Mouse (Mus musculus): ENCODE measurements around the gene Wdr54.

The Wdr54 gene

DNA sequence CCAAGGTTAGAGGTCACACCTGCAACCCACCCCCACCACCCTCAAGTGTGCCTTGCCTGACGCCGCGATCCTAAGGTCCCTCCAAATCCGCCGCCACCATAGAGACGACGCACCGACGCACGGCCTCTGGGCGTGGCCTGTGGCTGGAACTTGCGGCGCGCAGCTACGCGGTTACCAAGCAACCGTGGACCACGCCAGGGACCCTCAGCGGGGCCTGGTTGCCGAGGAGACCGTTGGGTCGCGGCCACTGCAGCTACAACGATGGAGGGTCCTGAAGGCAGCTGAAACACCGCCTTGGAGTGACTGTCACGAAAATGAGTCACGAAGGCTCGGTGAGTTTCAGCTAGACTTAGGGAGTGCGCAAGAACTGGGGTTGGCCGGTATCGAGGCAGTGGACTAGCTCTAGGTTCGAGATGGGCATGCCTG lies at the start of gene Wdr54, which contains the start of gene 1700003E16Rik:
Gene Wdr54, minus strand, starts transcription at position 139 of the 426 bp plus-strand sequence.
Gene 1700003E16Rik, plus strand, starts transcription at position 146 of the 426 bp plus-strand sequence.
- DNase-seq (ENCODE audit: low spot score): no peak

DNA sequence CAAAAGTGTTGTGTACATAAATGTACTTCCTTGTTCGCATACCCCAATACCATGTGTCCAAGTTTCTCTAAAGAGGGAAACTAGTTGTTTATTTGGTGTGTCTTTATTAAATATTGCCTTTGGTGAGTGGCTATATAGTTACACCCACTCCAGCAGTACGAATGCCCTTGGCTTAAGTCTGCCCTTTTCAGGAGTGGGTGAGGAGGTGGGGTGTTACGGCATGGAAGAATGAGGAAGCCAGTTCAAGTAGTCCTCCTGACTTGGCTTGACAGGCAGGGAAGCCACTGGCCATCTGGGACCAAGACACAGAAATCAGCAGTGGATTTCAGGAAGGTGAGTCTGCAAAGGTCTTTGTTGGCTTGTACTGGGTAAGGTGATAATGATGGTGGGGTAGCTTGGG lies 49.7 kb upstream of the Wdr54 start:
- DNase-seq (ENCODE audit: low spot score): no peak

GRCm38 (mm10) chr6:83203320-83203719 lies 47.1 kb upstream of the Wdr54 start:
- no peak for DNase-seq (ENCODE audit: low spot score)

DNA sequence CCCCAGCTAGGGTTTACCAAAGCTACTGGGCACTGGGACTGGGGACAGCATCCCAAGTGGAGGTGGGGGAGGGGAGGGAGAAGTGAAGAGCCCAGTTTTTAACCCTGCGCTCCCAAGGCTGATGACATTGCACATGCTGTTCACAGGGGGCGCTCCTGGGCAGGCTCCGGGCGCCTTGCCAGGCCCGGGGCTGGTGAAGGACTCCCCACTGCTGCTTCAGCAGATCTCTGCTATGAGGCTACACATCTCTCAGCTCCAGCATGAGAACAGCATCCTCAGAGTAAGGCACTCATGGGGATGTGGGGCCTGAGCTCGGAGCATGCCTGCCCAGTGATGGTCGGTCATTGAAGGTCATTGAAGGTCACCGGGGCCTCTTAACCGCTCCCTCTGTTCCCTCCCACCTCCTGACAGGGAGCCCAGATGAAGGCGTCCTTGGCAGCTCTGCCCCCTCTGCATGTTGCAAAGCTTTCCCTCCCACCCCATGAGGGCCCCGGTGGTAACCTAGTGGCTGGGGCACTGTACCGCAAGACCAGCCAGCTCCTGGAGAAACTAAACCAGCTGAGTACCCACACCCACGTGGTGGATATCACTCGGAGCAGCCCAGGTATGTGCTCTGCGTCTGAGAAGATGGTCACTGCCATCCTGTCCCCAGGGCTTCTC lies 41.3 kb upstream of the Wdr54 start:
- no peak for DNase-seq (ENCODE audit: low spot score)

- no peak for DNase-seq (ENCODE audit: low spot score)
Measured at GRCm38 (mm10) chr6:83193571-83193970, 37.4 kb upstream of the Wdr54 start.

GRCm38 (mm10) chr6:83186946-83187345 lies 30.7 kb upstream of the Wdr54 start:
- no peak for DNase-seq (ENCODE audit: low spot score)

DNA sequence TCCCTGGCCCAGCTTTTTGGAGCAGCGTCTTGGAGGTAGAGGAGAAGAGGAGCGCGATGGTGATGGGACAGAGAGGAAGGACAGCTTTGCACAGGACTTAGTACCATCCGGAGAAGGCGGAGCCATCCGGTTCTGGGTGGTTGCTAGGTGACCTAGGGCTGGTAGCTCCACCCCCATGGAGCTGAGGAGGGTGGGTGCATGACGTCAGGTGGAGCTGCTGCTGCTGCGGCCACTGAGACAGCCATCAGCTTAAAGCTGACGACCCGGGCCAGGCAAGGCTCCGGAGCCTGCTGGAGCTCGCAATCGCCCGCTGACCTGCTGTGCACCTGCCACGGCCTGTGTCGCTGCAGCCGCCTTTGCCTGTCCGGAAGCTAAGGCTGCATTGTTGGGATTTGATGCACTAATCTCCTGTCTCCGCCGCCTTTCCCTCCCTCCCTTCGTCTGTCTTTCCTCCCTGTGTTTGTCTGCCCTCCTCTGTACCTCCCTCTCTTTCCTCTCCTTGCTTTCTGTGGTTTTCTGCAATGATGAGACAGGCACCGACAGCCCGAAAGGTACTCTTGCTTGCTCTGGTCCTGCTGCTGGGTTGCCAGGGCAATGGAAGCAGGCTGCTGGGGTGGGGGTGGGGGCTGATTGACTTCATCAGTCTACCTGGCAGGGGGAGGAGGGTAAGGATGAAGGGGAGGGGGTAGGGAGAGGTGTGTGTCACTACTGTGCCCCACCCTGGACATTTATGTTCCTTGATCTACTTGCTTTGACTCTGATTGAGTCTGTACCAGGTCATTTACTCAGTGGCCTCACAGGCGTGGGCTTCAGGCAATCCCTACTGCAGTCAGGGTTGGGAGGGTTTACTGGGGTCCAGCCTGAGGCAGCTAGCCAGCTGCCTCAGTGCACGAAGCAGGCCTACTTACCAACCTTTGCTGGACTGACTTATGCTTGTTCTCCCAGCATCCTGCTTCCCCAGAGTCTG lies 30.0 kb upstream of the Wdr54 start:
- DNase-seq (ENCODE audit: low spot score): peak; percentile 71

DNA sequence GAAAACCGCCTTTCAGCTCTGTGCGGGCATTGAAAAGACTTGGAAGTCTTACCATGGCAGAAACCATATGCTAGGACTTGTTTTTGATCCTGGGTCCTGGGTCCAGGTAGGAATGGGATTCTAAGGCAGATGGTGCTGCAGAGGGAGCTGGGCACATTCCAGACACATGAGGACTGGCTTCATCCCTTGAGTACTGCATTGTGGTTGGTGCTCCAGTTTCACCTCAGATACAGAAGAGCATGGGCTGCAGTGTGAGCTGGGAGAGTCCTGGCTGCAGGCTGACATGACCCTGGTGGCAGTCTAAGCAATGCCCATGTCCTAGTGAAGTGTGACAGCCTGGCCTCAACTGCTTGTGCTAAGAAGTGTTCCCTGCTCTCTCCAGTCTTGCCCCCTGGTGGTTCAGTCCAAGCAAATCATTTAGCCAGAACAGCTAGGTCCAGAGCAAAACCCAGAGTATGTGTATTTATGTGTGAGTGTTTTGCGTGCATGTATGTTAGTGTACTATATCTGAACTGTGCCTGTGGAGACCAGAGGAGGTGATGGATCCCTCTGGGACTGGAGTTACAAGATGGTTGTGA lies 28.8 kb upstream of the Wdr54 start:
- DNase-seq (ENCODE audit: low spot score): no peak

GRCm38 (mm10) chr6:83180605-83181004 lies 24.4 kb upstream of the Wdr54 start:
- DNase-seq (ENCODE audit: low spot score): no peak

DNA sequence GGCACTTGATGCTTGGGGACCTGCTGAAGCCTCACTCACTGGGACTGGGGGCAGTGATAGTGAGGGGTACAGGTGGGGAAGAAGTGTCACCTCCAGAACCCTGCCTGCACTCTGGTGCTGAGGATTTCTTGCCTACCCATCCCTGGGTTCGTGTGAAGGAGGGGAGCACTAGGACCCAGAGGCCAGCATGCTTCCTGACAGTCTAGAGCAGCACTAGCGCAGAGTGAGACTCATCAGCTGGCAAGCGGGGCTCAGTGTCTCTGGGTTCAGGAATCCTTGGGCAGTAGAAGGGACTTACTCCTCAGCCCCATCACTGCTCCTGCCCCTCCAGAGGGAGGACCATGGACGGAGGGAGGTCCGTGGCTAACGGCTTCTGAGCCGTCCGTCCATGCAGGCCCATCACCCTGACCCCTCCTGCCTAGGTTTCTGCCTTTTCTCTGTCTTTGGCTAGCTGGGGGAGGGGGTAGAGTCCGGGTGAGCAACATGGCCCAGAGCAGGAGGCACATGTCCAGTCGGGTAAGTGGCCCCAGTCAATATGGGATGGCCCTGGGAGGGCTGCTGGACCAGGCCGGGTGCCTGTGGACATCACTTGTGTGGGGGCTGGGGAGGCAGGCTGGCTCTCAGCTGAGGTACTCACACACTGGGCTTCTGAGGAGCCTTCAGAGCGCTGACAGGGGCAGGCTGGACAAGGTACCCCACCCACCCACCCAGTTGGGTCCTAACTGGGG lies 23.4 kb upstream of the Wdr54 start:
- DNase-seq (ENCODE audit: low spot score): no peak

- DNase-seq (ENCODE audit: low spot score): no peak
Measured at GRCm38 (mm10) chr6:83175996-83176395, 19.8 kb upstream of the Wdr54 start.

DNA sequence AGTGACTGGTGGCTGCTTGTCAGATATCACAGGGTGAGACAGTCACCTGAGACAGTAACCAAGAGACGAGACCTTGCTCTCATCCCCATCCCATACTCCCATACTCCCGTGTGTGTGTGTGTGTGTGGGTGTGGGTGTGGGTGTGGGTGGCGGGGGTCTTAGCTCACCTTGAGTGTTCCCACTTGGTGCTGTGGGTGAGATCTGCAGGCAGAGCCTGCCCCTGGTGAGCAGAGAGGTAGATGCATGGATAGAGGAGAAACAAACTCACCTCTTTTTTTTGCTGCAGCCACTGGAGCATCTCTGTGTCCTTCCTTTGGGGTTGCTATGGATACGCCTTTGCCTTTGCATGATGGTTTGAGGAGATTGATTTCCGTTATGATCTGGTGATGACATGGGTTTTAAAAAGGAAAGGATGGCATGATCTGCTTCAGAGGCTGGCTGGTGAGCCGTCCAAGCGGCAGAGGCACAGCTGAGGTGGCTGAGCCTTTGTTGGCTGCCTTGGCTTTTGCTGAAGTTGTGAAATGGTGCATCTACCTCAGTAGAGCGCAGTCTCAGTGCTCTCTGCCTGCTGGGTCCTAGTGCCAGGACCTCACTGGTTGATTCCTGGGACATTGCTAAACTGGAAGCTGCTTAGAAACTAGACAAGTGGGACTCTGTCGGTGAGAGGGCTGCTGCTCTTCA lies 16.2 kb upstream of the Wdr54 start:
- no peak for DNase-seq (ENCODE audit: low spot score)

DNA sequence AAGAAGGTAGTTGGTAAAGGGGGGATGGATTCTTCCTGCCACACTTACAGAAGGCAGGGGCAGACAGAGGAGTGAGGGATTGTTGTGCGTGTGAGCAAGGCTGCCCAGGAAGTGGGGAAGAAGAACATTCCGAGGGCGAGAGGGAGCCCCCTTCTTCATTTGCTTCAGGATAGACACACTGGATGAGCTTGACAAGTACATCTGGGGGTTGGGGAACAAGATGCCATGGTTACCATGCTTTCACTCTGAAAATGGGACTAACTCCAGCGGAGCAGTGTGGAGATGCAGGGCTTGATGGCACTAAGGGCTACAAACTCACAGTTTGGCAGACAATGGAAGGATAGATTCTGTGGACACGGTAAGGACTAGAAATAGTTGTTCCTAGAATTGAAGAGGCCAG lies 14.9 kb upstream of the Wdr54 start:
- no peak for DNase-seq (ENCODE audit: low spot score)

DNA sequence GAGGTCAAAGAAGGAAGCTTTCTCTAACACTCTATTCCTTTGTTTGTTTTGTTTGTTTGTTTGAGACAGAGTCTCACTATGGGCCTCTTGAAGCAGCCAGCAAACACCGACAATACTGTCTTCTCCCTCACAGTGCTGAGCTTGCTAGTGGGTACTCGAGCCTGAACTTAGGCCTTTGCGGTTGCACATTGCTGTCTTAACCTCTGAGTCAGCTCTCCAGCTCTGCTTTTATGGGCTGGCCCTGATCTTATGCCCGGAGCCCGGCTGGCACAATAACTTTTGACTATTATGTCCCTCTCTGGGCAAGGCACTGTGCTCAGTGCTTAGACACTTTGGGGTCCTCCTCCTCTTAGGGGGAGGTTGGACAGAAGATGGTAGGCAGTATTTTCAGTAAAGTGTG lies 13.7 kb upstream of the Wdr54 start:
- no peak for DNase-seq (ENCODE audit: low spot score)

GRCm38 (mm10) chr6:83166243-83166630 lies 10.0 kb upstream of the Wdr54 start:
- DNase-seq (ENCODE audit: low spot score): no peak

GRCm38 (mm10) chr6:83165607-83166242 lies 9.5 kb upstream of the Wdr54 start, which contains the start of gene Dctn1:
Dctn1 (plus strand) TSS chr6:83165920.
- peak; percentile 92 for DNase-seq (ENCODE audit: low spot score)

DNA sequence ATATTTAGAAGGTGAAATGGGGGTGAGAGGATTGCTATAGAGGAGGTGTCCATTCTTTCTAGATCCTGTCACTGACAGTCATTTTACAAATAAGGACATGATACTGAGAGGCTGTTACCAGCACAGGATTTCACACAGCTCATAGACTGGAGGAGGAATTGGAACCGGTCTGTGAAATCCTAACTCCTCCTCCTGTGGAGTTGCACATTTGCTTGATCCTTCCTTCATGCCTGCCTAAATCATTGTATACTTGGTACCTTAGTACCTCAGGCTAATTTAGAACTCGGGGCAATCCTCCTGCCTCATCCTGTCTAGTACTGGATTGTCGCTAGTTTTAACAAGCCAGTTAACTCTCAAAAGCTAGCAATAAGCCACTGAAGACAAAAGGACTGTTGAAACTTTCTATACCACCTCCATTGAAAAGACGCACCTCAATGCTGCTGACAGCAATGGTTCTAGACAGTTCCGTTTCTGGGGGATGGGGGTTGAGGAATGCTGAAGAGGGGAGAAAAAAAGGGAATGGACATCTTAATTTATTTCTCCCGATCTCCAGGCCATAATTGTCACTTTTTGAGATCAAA lies 8.9 kb upstream of the Wdr54 start:
- DNase-seq (ENCODE audit: low spot score): no peak

DNA sequence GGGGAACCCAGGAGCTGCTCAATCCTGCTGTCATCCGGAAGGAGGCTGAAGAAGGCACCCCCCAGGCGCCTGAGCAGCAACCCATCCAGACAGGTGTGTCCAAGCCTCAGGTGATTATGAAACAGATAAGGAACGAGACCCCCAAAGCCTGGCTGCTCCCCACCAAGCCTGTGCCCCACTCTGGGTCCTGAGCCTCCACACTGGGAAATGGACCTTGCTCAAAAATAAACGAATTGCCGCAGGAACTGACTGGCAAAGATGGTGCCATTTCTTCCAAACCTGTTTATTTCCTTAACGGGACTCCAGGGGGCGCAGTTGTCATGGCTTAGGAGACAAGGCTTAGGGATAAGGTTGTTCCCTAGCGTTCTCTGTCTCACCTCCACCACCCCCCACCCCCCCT lies 6.5 kb upstream of the Wdr54 start:
- no peak for DNase-seq (ENCODE audit: low spot score)

DNA sequence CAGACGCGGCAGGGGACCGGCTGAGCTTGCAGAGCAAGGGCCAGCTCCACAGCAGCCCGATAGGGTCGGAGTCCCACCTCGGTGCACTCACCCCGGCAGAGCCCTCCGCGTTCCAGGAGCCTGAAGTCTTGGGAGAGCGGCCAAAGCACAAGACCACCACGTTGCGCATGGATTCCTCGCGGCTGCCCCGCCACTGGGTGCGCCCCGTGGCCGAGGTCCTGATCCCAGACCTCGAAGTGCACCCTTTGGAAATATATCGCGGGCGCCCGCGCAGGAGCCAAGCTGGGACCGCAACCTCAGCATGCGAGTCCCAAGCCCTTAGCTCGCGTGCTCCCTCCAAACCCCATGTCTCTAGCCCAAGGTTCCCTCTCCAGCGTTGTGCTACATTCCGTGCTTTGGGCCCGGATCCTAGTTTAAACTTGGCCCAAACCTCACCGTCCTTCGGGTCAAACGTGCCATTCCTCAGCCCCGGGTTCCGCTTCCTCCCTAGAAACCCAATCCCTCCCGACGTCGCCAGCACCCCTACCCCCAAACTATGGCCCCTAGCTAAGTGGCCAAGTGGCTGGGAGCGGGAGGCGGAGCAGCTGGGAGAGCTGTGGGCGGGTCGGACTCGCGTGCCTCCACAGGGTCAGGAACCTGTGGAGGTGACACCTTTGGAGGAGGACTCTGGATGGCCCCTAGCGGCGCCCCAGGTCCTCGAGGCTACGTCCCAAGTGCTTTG lies 5.9 kb upstream of the Wdr54 start:
- DNase-seq (ENCODE audit: low spot score): no peak

- no peak for DNase-seq (ENCODE audit: low spot score)
Measured at GRCm38 (mm10) chr6:83161442-83161841, 5.2 kb upstream of the Wdr54 start.
